Mouse (Mus musculus) embryonic facial prominence, embryonic 11.5 days (tissue): ENCODE data around the gene Antxr2. TPM values are rescaled to one million over a fixed set of nuclear protein-coding genes. Genes with fewer than 3 reads are reported as not detected.

ENCODE experiments used
- ATAC-seq: fragments of 200-750 bp; cut with Nextera tagmentation; replicated peaks from 2 replicates; pipeline ENCODE4 v1.8.0; 2017; ENCODE audit warnings: low read depth; ENCODE audit not compliant: insufficient number of reproducible peaks, low FRiP score, low TSS enrichment
- DNase-seq: peaks from one replicate; pipeline ENCODE4 v3.0.0-alpha.2; 2015; ENCODE audit warnings: low spot score
- H3K27ac ChIP-seq: fragments of 300-500 bp; sonication (generic); replicated peaks from 2 replicates; pipeline ENCODE4 v1.5.1; 2014; ENCODE audit warnings: mild to moderate bottlenecking, low read depth, low read length, control low read depth
- H3K27me3 ChIP-seq: fragments of 300-500 bp; sonication (generic); 2 replicates; pipeline ENCODE4 v1.6.1; 2014; ENCODE audit warnings: mild to moderate bottlenecking, low read length, moderate library complexity, mixed read lengths; ENCODE audit not compliant: control insufficient read depth, insufficient read depth
- H3K36me3 ChIP-seq: fragments of 300-500 bp; sonication (generic); replicated peaks from 2 replicates; pipeline ENCODE4 v1.6.1; 2014; ENCODE audit warnings: low read depth, mild to moderate bottlenecking, low read length, moderate library complexity, mixed read lengths; ENCODE audit not compliant: control insufficient read depth, insufficient read depth
- H3K4me1 ChIP-seq: fragments of 300-500 bp; sonication (generic); 2 replicates; pipeline ENCODE4 v1.6.1; 2014; ENCODE audit warnings: low read length, mixed read lengths; ENCODE audit not compliant: control insufficient read depth, insufficient read depth
- H3K4me2 ChIP-seq: fragments of 300-500 bp; sonication (generic); 2 replicates; pipeline ENCODE4 v1.6.1; 2014; ENCODE audit warnings: low read depth, mild to moderate bottlenecking, control low read depth, low read length, moderate library complexity
- H3K4me3 ChIP-seq: fragments of 300-500 bp; sonication (generic); 2 replicates; pipeline ENCODE4 v1.5.1; 2014; ENCODE audit warnings: low read depth, low read length, control low read depth
- H3K9ac ChIP-seq: fragments of 300-500 bp; sonication (generic); replicated peaks from 2 replicates; pipeline ENCODE4 v1.6.1; 2014; ENCODE audit warnings: mild to moderate bottlenecking, control low read depth, low read length
- H3K9me3 ChIP-seq: fragments of 300-500 bp; sonication (generic); replicated peaks from 2 replicates; pipeline ENCODE4 v1.6.1; 2016; ENCODE audit warnings: mild to moderate bottlenecking, low read length, inconsistent platforms, mixed read lengths; ENCODE audit not compliant: control insufficient read depth
- WGBS: fragments of 180-500 bp; shearing (Covaris S2); extraction: QIAGEN DNeasy Blood & Tissue Kit; methylation state at CpG from one replicate; pipeline ENCODE4 v1.1.7; 2014; 5-methylcytosine and 5-hydroxymethylcytosine counted together
- polyA plus RNA-seq: library from polyadenylated mRNA; unstranded; fragments of >200 nt; fragmentation: Nextera tagmentation; extraction: Ambion mirVana; gene quantifications from 2 replicates; pipeline ENCODE4 v1.2.1, GENCODE M21; 2014

Gene Antxr2
- polyA plus RNA-seq, 1 experiment from 2014 or later, result 20.4 TPM

GRCm38 (mm10) chr5:97980472-97980871, 50.4 kb downstream of the Antxr2 start:
- no peaks in the 10 kb centered on the region for H3K4me1 ChIP-seq
- DNase-seq (peak; percentile 40), ATAC-seq (no peak)
- no peaks in the 10 kb centered on the region for H3K36me3 ChIP-seq
- H3K4me2 ChIP-seq, result no peak overlapping the region
- no peak overlapping the region for H3K9ac ChIP-seq
- H3K27me3 ChIP-seq, result no peaks in the 10 kb centered on the region
- H3K27ac ChIP-seq, result no peak overlapping the region
- no peaks in the 10 kb centered on the region for H3K9me3 ChIP-seq
- no peak overlapping the region for H3K4me3 ChIP-seq
- 51% methylated on average over 14 of the region's 14 CpGs for WGBS

GRCm38 (mm10) chr5:97973293-97973692, 57.5 kb downstream of the Antxr2 start:
- Histone ChIP-seq H3K9me3 (no peaks in the 10 kb centered on the region), H3K27me3 (no peaks in the 10 kb centered on the region), H3K4me1 (no peaks in the 10 kb centered on the region), H3K27ac (no peak overlapping the region), H3K9ac (no peak overlapping the region), H3K4me2 (no peak overlapping the region), H3K36me3 (no peaks in the 10 kb centered on the region), H3K4me3 (no peak overlapping the region)
- 78% methylated on average over 1 of the region's 1 CpGs for WGBS
- DNase-seq, result no peak
- no peak for ATAC-seq

GRCm38 (mm10) chr5:97972029-97972428, 58.8 kb downstream of the Antxr2 start:
- no peak overlapping the region for H3K4me2 ChIP-seq
- no peak overlapping the region for H3K27ac ChIP-seq
- no peaks in the 10 kb centered on the region for H3K4me1 ChIP-seq
- WGBS, result 90% methylated on average over 4 of the region's 4 CpGs
- no peak overlapping the region for H3K4me3 ChIP-seq
- no peak for ATAC-seq
- no peak overlapping the region for H3K9ac ChIP-seq
- no peaks in the 10 kb centered on the region for H3K27me3 ChIP-seq
- no peaks in the 10 kb centered on the region for H3K9me3 ChIP-seq
- DNase-seq, result no peak
- H3K36me3 ChIP-seq, result no peaks in the 10 kb centered on the region

- Histone ChIP-seq H3K4me3 (no peak overlapping the region), H3K9me3 (no peaks in the 10 kb centered on the region), H3K9ac (no peak overlapping the region), H3K4me2 (no peak overlapping the region), H3K36me3 (no peaks in the 10 kb centered on the region), H3K27ac (no peak overlapping the region), H3K4me1 (no peaks in the 10 kb centered on the region), H3K27me3 (no peaks in the 10 kb centered on the region)
- 56% methylated on average over 3 of the region's 3 CpGs for WGBS
- no peak for ATAC-seq
- no peak for DNase-seq
These were observed 59.6 kb downstream of the Antxr2 start for GRCm38 (mm10) chr5:97971236-97971635.

GRCm38 (mm10) chr5:97967044-97967443, 63.8 kb downstream of the Antxr2 start:
- ATAC-seq (no peak), DNase-seq (no peak)
- H3K4me3 ChIP-seq, result no peak overlapping the region
- no peaks in the 10 kb centered on the region; the same call in 1 of the 2 replicates for H3K36me3 ChIP-seq
- H3K27ac ChIP-seq, result no peak overlapping the region
- no peaks in the 10 kb centered on the region for H3K4me1 ChIP-seq
- no peak overlapping the region for H3K4me2 ChIP-seq
- no peaks in the 10 kb centered on the region for H3K9me3 ChIP-seq
- WGBS, result 79% methylated on average over 5 of the region's 5 CpGs
- no peak overlapping the region for H3K9ac ChIP-seq
- H3K27me3 ChIP-seq, result no peaks in the 10 kb centered on the region

GRCm38 (mm10) chr5:97966101-97966500, 64.7 kb downstream of the Antxr2 start:
- no peaks in the 10 kb centered on the region for H3K27me3 ChIP-seq
- no peak overlapping the region for H3K9ac ChIP-seq
- no peak for DNase-seq
- H3K36me3 ChIP-seq, result no peaks in the 10 kb centered on the region; the same call in 1 of the 2 replicates
- no peak for ATAC-seq
- H3K4me1 ChIP-seq, result no peaks in the 10 kb centered on the region
- H3K27ac ChIP-seq, result no peak overlapping the region
- no peak overlapping the region for H3K4me2 ChIP-seq
- no peak overlapping the region for H3K4me3 ChIP-seq
- no peaks in the 10 kb centered on the region for H3K9me3 ChIP-seq

- Histone ChIP-seq H3K36me3 (no peaks in the 10 kb centered on the region; the same call in 1 of the 2 replicates), H3K9ac (no peak overlapping the region), H3K4me1 (no peaks in the 10 kb centered on the region), H3K27me3 (no peaks in the 10 kb centered on the region), H3K4me2 (no peak overlapping the region), H3K4me3 (no peak overlapping the region), H3K9me3 (no peaks in the 10 kb centered on the region), H3K27ac (no peak overlapping the region)
- ATAC-seq (no peak), DNase-seq (no peak)
- WGBS, result 81% methylated on average over 2 of the region's 2 CpGs
These were observed 66.4 kb downstream of the Antxr2 start for GRCm38 (mm10) chr5:97964444-97964843.

GRCm38 (mm10) chr5:97962512-97962911, 68.3 kb downstream of the Antxr2 start:
- 86% methylated on average over 3 of the region's 3 CpGs for WGBS
- Histone ChIP-seq H3K4me2 (no peak overlapping the region), H3K27ac (no peak overlapping the region), H3K9ac (no peak overlapping the region), H3K36me3 (no peaks in the 10 kb centered on the region; the same call in none of the 2 replicates), H3K4me1 (no peaks in the 10 kb centered on the region), H3K4me3 (no peak overlapping the region), H3K9me3 (no peaks in the 10 kb centered on the region), H3K27me3 (no peaks in the 10 kb centered on the region)
- no peak for DNase-seq
- ATAC-seq, result no peak
